Mouse (Mus musculus) urinary bladder, adult 18-20 months (tissue): ENCODE results near the gene Stambpl1.
A peak's percentile ranks its signal among the peaks of the same experiment; 100 is the strongest.
"Not testable (repeated sequence)": the region's sequence is repeated elsewhere in the genome, so short reads cannot be mapped to it uniquely, and the experiment has no call there.

ENCODE experiments used
- DNase-seq, 2 experiments: peaks; one replicate each; pipeline ENCODE4 v3.0.0; 2022; ENCODE audit warnings: low spot score in 2 of 2, mixed read lengths in 2 of 2

Stambpl1 gene

DNA sequence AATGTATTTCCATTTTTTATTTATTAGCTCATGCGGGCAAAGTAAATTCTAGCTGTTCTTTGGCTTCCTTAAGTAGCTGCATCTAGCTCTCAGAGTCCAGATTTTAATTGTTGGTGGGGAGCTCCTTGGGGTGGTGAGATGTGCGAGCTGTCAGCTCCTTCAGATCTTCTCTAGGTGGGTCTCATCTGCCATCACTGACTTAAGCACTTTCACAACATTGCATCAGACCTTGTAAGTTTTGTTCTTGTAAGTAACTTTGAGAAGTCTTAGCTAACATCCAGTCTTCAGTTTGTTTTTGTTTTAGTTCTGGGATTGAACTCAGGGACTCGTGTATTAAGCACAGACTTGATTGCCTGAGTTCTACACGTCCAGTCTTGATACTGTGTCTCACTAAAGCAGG lies 6.9 kb downstream of the Stambpl1 start:
- DNase-seq = no peak

DNA sequence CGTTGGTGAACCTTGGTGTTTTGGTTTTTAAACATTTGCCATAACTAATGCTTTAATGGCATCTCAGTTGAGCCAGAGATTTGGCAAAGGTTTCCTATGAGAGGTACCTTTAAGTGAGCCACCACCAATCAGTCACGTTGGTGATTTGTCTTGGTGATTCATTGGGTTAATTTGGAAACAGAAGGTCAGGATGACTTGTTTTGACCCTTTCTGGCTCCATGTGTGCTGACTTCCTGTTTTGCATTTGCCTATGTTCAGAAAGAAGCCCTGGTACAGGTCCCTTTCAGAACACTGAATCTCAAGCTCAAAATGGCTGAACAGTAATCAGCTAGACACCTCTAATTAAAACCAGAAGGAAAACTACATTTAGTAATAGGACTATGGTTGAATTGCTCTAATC lies 7.5 kb downstream of the Stambpl1 start:
- DNase-seq = no peak

DNA sequence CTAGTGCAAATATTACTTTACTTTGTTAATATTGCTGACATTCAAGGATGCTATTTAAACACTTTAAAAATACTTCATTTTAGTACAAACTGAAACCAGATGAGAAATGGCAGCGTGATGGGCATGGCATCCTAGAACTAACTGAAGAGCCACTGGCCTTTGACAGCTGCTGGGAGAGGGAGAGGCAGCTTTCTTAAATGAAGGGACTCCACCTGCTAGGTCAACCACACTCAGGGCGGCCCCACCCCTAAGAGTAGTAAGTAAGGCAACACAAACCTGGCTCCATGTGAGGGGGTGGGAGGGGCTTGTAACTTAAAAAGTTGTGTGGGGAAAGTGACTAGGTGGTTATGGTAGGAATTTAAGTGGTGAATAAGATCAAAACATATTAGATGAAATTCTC lies 10.6 kb downstream of the Stambpl1 start:
- DNase-seq = no peak

DNA sequence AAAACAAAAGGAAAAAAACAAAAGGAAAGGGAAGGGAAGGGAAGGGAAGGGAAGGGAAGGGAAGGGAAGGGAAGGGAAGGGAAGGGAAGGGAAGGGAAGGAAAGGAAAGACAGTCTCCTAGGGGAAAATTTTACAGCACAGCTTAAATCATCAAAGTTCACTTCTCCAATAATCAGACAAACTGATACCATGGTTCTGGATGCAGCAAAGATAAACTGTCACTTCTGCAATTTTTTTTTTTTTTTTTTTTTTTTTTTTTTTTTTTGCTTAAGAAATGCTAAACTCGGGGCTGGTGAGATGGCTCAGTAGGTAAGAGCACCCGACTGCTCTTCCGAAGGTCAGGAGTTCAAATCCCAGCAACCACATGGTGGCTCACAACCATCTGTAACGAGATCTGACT lies 14.1 kb downstream of the Stambpl1 start:
- not testable (repeated sequence) for DNase-seq

DNA sequence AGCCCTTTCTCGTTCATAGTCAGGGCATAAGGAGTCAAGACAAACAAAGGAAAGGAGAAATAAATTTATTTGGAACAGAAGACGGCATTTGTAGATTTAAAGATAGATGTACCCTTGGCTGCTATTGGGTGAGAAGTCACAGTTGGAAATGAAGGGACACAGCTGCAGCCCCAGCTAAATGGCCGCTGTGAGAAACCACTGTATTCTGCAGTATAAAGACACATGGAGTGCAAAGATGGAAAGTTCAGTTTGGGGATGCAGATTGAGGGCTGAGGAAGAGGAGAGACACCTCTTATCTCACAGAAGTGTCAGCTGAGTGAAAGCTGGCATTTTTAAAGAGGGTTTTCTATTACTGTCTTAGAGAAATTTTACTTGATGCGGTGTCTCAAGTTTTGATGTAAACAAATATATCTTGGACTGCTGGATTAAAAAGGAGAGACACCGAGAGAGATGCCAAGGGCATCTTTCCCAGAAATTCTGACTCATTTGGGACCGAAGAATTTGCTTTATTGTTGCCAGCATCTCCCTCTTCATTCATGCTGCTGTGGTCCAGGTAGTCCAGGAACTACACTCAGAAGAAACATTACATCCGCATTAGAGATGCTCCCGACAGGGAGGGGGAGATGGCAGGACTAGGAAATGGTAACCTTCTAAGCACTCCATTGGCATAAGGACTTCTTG lies 14.9 kb downstream of the Stambpl1 start:
- peak in 1 of 2 experiments; percentile 17 for DNase-seq

DNA sequence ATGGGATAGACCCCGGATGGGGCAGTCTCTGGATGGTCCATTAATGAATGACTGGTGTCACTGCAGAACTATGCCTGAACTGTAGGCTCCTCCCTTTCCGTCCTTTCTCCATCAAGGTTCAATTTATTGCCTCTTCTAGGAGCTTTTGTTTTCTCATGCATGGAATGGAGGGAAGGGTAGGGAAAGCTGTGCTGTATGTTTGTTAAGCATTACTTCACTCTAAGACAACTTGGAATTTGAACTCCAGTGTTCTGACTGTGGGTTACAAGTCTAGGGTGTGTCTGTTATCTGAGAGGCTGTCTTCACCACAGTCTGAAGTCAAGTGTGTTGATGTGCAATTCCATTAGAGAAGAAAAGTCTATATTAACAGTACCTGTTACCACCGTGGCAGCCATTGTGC lies 17.0 kb downstream of the Stambpl1 start:
- DNase-seq = no peak

DNA sequence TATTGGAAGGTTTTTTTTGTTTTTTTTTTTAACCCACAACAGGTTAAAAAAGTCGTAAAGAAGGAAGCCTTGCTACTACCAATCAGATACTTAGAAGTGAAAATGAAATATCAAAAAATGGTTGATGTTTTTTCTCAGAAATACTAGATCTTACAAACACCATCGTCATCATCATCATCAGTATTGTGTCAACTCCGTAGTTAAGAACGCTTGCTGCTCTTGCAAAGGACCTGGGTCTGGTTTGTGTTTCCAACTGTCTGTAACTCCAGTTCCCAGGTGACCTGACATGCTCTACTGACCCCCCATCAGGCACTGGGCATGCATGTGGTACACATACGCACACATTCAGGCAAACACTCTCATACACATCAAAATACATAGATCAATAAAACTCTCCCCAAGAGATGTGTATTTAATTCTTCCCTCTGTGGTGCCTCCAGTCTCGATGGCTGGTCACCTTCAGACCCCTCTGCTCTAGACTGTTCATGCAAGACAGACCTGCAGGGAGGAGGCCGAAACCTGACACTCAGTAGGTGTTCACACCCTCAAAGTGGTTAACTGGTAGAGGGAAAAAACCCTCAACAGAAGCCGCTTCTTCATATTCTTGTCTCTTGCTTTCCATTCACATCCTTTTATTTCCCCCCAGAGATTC lies 18.0 kb downstream of the Stambpl1 start:
- DNase-seq = no peak

DNA sequence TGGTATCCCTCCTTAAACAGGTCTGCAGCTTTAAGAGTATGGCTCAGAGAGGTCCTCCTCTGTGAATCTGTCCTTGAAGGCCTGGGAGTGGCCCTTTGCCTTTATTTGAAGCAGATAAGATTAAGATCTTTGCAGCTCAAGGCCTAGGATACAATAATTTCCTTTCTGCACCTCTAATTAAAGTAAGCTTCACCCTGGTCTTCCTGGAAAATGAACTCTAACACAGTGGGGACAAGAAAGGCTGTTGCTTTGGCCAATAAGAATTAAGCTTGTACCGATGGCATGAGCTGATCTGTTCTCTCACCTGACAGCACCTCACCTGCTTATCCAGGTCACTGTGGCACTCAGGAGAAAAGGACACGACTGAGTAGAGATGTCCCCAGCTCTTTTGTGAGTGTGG lies 18.8 kb downstream of the Stambpl1 start:
- no peak for DNase-seq

DNA sequence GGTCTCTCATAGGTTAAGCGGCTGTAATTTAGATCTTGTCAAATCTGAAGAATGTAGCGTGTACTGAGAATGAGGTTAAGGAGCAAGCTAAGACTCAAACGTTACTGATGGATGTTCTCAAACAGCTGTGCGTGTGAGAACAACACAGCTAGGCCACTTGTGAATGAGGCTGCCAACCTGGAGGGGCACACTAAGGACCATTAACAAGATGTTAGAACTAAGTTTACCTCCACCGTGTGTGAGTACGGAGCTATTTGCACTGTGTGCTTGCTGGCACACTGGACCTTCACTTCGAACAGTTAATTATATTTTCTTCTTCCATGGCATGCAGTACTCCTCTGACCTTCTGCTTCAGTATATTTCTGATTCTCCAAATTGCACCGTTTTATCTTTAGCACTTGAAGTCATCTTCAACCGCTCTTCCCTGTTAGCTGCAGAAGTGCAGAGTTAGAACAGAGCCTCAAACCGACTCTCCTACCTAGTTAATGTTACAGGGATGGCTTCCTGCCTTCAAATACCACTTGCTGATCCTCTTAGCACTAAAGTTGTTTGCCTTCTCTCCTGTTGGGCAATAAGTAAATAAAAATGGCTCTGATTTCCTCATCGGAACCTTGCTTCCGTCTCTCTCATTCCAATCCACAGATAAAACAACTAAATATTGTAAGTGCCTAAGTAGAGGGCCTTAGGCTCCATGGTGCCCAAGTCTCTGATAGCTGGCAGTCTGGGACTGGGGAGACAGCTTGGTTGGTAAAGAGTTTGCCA lies 20.6 kb downstream of the Stambpl1 start:
- no peak for DNase-seq

DNA sequence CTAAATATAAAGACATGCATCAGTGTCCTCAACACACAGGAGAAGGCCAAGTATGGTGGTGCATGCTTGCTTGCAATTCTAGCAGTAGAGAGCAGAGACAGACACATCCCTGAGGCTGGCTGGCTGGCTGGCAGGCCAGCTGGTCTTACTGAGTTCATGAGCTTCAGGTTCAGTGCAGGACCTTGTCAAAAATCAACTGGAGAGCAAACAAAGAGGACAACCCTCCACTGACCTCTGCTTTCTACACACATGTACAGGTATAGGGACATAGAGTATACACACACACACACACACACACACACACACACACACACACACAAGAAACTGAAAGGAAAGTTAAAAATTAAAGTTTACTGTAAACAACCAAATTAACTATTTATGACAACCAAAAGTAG lies 21.2 kb downstream of the Stambpl1 start:
- DNase-seq = no peak

DNA sequence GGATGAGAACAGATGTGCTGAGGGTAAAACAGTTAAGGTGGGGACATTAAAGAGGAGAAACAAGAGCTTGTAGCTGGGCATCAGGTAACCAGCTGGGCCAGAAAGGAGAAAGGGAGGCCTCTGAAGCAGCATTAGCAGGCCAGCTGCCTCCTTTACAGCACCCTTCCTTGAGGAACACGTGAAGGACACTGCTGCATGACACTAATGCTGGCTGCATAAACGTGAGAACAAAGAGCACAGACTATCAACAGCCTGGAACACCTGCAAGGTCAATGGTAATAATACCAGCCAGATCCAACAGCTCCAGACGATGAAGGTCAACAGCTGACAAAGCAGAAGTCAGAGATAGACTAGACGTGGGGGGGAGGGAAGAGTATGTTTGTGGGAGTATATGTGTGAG lies 22.1 kb downstream of the Stambpl1 start:
- no peak for DNase-seq

DNA sequence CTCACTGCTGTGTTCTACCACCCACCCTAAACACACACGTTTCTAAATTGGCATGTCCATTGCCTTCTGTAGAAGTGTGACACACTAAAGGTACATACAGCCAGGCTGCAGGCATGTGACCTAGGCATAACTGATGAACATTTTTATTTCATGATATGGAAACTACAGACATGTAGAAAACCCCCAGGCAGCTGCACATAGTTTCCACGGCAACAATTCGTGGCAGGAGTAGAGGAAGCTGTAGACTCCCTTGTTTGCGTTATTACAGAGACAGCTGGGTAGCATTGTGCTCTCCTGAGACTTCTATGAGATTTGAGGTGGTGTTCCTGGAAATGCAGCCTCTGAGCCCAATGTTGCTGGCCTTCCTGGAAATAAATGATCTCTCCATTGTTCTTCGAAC lies 24.9 kb downstream of the Stambpl1 start:
- DNase-seq = no peak

DNA sequence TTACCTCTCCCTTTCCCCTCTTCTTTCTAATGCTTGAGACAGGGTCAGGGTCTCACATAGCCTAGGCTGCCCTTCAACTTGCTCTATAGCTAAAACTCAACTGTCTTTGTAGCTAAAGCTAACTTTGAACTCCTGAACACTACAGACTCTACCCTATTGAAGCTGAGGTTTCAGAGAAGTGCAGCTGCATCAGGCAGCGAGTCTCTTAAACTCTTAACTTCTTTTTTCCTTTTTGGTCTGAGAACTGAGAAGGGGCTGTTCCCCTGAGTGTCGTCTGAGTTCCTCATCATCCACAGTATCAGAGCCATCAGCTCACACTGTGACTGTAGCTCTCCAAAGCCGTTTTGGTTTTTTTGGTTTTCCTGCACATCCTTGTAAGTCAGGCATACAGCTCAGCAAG lies 25.7 kb downstream of the Stambpl1 start:
- DNase-seq = no peak

DNA sequence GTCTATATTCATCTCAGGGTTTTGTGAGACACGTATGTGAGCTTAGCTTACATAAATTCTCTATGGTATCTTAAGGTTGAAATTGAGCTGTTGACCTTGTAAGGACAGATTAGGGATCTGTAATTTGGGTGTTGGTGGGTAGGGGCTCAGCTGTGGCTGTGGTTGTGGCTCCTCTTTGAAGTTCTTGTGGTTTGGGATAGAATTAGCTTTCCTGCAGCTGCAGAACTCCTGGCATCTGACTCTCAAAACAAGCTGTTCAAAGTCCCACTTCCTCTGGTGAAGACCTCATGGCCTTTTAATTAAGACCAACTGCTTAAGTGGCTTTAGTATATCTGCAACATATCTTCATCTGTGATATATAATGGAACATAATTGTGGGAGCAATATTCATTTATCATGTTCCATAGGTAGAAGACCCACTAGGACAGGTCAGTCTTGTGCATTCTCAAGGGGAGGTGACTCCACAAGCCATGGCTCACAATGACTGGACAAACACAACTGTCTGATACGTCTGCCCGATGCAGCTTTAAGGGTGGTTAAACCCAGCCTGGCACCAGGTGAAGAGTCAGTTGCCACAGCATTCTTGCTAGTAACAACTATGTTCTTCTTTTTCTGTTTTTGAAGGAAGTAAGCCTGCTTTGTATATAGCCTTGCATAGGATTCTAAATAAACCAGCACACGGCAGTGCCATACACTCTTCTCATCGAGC lies 27.4 kb downstream of the Stambpl1 start:
- DNase-seq = no peak

DNA sequence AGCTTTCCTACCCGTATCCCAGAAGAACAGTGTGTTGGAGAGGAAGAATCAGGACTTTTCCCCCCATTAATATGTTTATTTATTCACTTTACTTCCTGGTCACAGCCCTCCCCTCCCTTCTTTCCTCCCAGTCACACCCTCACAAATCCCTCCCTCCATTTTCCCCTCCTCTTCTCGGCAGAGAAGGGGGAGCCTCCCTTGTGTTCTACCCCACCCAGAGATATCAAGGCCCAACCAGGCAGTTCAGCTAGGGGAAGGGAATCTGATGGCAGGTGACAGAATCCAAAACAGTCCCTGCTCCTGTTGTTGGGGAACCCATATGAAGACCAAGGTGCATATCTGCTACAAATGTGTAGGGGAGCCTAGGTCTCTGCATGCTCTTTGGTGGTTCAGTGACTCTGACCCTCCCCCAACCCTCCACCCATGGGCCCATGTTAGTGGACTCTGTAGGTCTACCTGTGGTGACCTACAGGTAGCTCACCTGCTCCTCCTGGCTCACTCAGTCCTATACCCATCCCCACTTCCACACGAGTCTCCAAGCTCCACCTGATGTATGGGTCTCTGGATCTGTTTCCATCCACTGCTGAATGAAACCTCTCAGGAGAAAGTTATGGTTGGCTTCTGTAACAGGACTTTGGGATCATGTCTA lies 28.8 kb downstream of the Stambpl1 start:
- no peak for DNase-seq

DNA sequence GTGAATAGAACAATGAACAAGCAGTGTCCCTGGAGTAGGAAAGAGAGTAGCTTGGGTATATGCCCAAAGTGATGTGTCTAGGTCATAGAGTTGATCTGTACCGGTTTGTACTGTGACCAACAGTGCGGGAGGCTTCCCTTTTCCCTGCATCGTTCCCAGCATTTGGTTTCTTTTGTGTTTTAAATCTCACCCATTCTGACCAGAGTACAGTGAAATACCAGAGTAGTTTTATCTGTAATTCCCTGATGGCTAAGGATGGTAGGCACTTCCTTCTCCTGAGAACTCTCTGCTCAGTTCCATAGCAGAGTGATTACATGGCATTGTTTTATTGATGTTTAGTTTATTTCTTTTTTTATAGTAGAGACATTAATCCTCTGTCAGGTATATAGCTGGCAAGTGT lies 30.8 kb downstream of the Stambpl1 start:
- no peak for DNase-seq

DNA sequence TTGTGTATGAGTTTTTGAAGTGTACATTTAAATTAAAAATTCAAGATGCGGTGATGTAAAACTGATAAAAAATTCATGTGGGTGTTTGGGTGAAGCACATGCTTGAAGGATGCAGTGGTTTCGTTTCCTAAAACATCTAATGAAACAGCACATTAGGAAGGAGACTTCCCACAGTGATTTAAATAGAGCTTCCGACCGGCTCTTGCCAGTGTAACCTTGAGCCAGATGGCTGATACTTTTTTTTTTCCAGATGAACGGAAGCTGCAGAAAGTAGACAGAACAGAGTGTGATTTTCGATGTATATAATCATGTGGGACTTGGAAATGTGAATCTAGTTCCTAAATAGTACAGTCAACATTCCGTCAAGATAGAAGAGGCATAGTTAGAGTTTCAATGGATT lies 39.6 kb downstream of the Stambpl1 start:
- DNase-seq = no peak

DNA sequence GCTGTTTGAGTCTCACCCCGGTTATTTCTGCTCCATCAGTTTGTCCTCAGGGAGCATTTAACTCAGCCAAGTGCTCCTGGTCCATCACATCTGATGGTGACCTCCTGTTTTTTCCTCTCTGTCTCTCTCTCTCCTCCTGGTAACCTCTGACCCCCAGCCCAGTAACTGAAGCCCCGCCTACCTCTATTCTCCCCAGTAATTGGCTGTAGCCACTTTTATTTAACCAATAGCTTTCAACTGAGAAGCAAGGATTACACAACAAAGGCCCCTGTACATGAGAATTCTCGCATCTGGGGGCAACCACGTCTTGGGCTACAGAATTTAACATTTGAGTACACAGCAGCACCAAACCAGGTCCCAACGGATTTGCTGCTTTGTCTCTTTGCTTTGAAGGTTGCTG lies 40.3 kb downstream of the Stambpl1 start:
- no peak for DNase-seq

DNA sequence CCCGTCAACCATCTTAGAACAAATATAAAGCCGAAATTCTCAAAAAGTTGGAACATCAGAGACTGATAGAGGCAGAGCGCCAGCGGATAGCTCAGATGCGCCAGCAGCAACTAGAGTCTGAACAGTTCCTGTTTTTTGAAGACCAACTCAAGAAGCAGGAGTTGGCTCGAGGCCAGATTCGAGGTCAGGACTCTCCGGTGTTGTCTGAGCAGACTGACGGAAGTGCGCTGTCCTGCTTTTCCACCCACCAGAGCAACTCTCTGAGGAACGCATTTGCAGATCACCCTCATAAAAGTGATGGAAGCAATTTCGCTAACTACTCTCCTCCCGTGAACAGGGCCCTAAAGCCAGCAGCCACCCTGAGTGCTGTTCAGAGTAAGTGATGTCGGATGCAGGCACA lies 41.9 kb downstream of the Stambpl1 start:
- DNase-seq = peak in 1 of 2 experiments; percentile 38

DNA sequence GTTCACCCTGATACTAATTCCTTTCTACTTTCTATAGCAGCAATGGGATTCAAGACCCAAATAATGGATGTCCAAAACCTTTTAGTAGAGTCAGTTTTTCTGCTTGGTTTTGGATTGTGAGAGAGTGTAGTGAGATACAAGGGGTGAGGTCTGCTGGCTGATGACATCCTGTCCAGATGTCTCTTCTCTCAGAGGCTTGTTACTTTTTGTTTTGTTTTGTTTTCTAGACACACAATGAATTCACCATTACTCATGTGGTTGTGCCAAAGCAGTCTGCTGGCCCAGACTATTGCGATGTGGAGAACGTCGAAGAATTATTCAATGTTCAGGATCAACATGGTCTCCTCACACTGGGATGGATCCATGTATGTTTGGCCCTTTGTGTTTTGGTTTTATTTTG lies 44.0 kb downstream of the Stambpl1 start:
- no peak for DNase-seq

DNA sequence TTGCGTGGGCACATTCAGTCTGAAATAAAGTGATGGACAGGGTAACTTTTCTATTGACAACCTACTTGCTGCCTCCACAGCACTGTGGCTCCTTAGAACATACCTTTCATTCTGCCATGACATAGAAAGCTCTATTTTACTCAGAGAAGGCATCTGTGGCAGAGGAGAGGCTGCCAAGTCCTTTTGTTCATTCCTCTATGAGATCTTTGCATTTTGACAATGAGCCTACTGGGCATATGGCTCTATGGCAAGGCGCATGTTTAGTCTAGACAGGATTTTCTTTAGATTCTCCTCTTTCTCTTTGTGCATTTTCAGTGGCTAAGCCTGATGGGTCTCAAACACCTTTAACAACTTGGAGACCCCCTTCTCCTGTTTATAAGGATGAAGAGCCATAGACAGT lies 45.7 kb downstream of the Stambpl1 start:
- no peak for DNase-seq
